Mouse (Mus musculus) limb, embryonic 15.5 days (tissue): ENCODE results near the gene Prph. TPM values are rescaled to one million over a fixed set of nuclear protein-coding genes. Genes with fewer than 3 reads are reported as not detected.
A peak's percentile ranks its signal among the peaks of the same experiment; 100 is the strongest.

Experiments used
- ATAC-seq: fragments of 200-750 bp; cut with Nextera tagmentation; 2 replicates; pipeline ENCODE4 v1.8.0; 2017; ENCODE audit warnings: low read depth, moderate TSS enrichment; ENCODE audit not compliant: insufficient number of reproducible peaks, low FRiP score, low TSS enrichment
- H3K27ac ChIP-seq: fragments of 300-500 bp; sonication (generic); 2 replicates; pipeline ENCODE4 v1.5.1; 2015; ENCODE audit warnings: moderate library complexity, mild to moderate bottlenecking, inconsistent platforms
- H3K27me3 ChIP-seq: fragments of 300-500 bp; sonication (generic); 2 replicates; pipeline ENCODE4 v1.6.1; 2015; ENCODE audit warnings: inconsistent platforms
- H3K36me3 ChIP-seq: fragments of 300-500 bp; sonication (generic); 2 replicates; pipeline ENCODE4 v1.6.1; 2015; ENCODE audit warnings: inconsistent platforms
- H3K4me1 ChIP-seq: fragments of 300-500 bp; sonication (generic); 2 replicates; pipeline ENCODE4 v1.6.1; 2015; ENCODE audit warnings: inconsistent platforms
- H3K4me2 ChIP-seq: fragments of 300-500 bp; sonication (generic); 2 replicates; pipeline ENCODE4 v1.6.1; 2015; ENCODE audit warnings: mild to moderate bottlenecking, inconsistent platforms
- H3K4me3 ChIP-seq: fragments of 300-500 bp; sonication (generic); 2 replicates; pipeline ENCODE4 v1.5.1; 2015; ENCODE audit warnings: mild to moderate bottlenecking, inconsistent platforms
- H3K9ac ChIP-seq: fragments of 300-500 bp; sonication (generic); 2 replicates; pipeline ENCODE4 v1.6.1; 2015; ENCODE audit warnings: inconsistent platforms
- H3K9me3 ChIP-seq: fragments of 300-500 bp; sonication (generic); 2 replicates; pipeline ENCODE4 v1.6.1; 2016; ENCODE audit warnings: inconsistent platforms
- WGBS: fragments of 180-500 bp; shearing (Covaris S2); methylation state at CpG from one replicate; pipeline ENCODE4 v1.1.7; 2015; 5-methylcytosine and 5-hydroxymethylcytosine counted together
- polyA plus RNA-seq: library from polyadenylated mRNA; unstranded; fragments of >200 nt; fragmentation: Nextera tagmentation; extraction: Ambion mirVana; gene quantifications from 2 replicates; pipeline ENCODE4 v1.2.1, GENCODE M21; 2015

Prph gene
- polyA plus RNA-seq, 1 experiment from 2014 or later = 2.4 TPM

GRCm38 (mm10) chr15:99082840-99083239 lies 27.9 kb downstream of the Prph start:
- Histone ChIP-seq H3K4me1 (peaks cover 9% of the 10 kb centered on the region), H3K27me3 (peaks cover 51% of the 10 kb centered on the region), H3K4me3 (no peak overlapping the region), H3K27ac (no peak overlapping the region), H3K9me3 (no peaks in the 10 kb centered on the region), H3K9ac (no peak overlapping the region), H3K36me3 (peaks cover 34% of the 10 kb centered on the region), H3K4me2 (no peak overlapping the region)
- WGBS = 86% methylated on average over 16 of the region's 16 CpGs
- no peak for ATAC-seq

- Histone ChIP-seq H3K9ac (no peak overlapping the region), H3K27me3 (peaks cover 56% of the 10 kb centered on the region), H3K4me1 (peaks cover 13% of the 10 kb centered on the region), H3K27ac (no peak overlapping the region), H3K9me3 (no peaks in the 10 kb centered on the region), H3K4me2 (no peak overlapping the region), H3K4me3 (no peak overlapping the region), H3K36me3 (peaks cover 33% of the 10 kb centered on the region)
- ATAC-seq = no peak
- WGBS = 66% methylated on average over 9 of the region's 9 CpGs
Observed at GRCm38 (mm10) chr15:99083258-99083657, 28.3 kb downstream of the Prph start.

GRCm38 (mm10) chr15:99083867-99084557 lies 29.0 kb downstream of the Prph start:
- no peak overlapping the region for H3K4me2 ChIP-seq
- peaks cover 63% of the 10 kb centered on the region for H3K27me3 ChIP-seq

GRCm38 (mm10) chr15:99084618-99085017 lies 29.6 kb downstream of the Prph start:
- 16% methylated on average over 19 of the region's 19 CpGs for WGBS
- H3K36me3 ChIP-seq = peaks cover 33% of the 10 kb centered on the region
- no peaks in the 10 kb centered on the region for H3K9me3 ChIP-seq
- no peak overlapping the region for H3K4me2 ChIP-seq
- no peak overlapping the region for H3K27ac ChIP-seq
- peaks cover 69% of the 10 kb centered on the region for H3K27me3 ChIP-seq
- no peak overlapping the region for H3K4me3 ChIP-seq
- H3K4me1 ChIP-seq = peaks cover 16% of the 10 kb centered on the region
- ATAC-seq = no peak
- no peak overlapping the region for H3K9ac ChIP-seq

More at GRCm38 (mm10) chr15:99083867-99084557, 29.0 kb downstream of the Prph start:
- no peak overlapping the region for H3K4me3 ChIP-seq
- ATAC-seq = no peak
- H3K9me3 ChIP-seq = no peaks in the 10 kb centered on the region
- peaks cover 14% of the 10 kb centered on the region for H3K4me1 ChIP-seq
- H3K9ac ChIP-seq = no peak overlapping the region
- H3K36me3 ChIP-seq = peaks cover 33% of the 10 kb centered on the region
- H3K27ac ChIP-seq = no peak overlapping the region
- 13% methylated on average over 11 of the region's 11 CpGs for WGBS

- Histone ChIP-seq H3K9me3 (no peaks in the 10 kb centered on the region), H3K27ac (no peak overlapping the region), H3K4me3 (no peak overlapping the region), H3K4me2 (no peak overlapping the region), H3K36me3 (peaks cover 21% of the 10 kb centered on the region), H3K9ac (no peak overlapping the region), H3K27me3 (peaks cover 83% of the 10 kb centered on the region), H3K4me1 (peaks cover 16% of the 10 kb centered on the region)
- 62% methylated on average over 4 of the region's 4 CpGs for WGBS
- ATAC-seq = no peak
Observed at GRCm38 (mm10) chr15:99085997-99086396, 31.0 kb downstream of the Prph start.

GRCm38 (mm10) chr15:99087253-99088075 lies 32.5 kb downstream of the Prph start, which contains the start of gene C1ql4:
TSS of gene C1ql4 (minus strand) at chr15:99087817.
- Histone ChIP-seq H3K4me1 (peaks cover 16% of the 10 kb centered on the region), H3K9ac (no peak within 1 kb of the TSS), H3K36me3 (peaks cover 7% of the 10 kb centered on the region), H3K9me3 (no peaks in the 10 kb centered on the region), H3K4me3 (peak within 1 kb of the TSS; percentile 32), H3K27me3 (peaks cover 95% of the 10 kb centered on the region), H3K4me2 (peak within 1 kb of the TSS; percentile 49), H3K27ac (no peak within 1 kb of the TSS)
- 6% methylated on average over 58 of the region's 60 CpGs for WGBS
- ATAC-seq = no peak

GRCm38 (mm10) chr15:99088292-99088691 lies 33.3 kb downstream of the Prph start:
- no peaks in the 10 kb centered on the region for H3K36me3 ChIP-seq
- ATAC-seq = no peak
- WGBS = under 1% methylated on average over 27 of the region's 27 CpGs
- H3K4me2 ChIP-seq = peak overlapping the region; percentile 49
- H3K4me3 ChIP-seq = peak overlapping the region; percentile 32
- H3K9ac ChIP-seq = no peak overlapping the region
- H3K9me3 ChIP-seq = no peaks in the 10 kb centered on the region
- peaks cover 100% of the 10 kb centered on the region for H3K27me3 ChIP-seq
- H3K4me1 ChIP-seq = peaks cover 19% of the 10 kb centered on the region
- no peak overlapping the region for H3K27ac ChIP-seq

GRCm38 (mm10) chr15:99089069-99089468 lies 34.1 kb downstream of the Prph start:
- no peaks in the 10 kb centered on the region for H3K36me3 ChIP-seq
- peaks cover 27% of the 10 kb centered on the region for H3K4me1 ChIP-seq
- no peak overlapping the region for H3K27ac ChIP-seq
- 18% methylated on average over 14 of the region's 14 CpGs for WGBS
- H3K4me3 ChIP-seq = no peak overlapping the region
- H3K4me2 ChIP-seq = no peak overlapping the region
- H3K9me3 ChIP-seq = no peaks in the 10 kb centered on the region
- H3K9ac ChIP-seq = no peak overlapping the region
- no peak for ATAC-seq
- H3K27me3 ChIP-seq = peaks cover 100% of the 10 kb centered on the region

GRCm38 (mm10) chr15:99092870-99093269 lies 37.9 kb downstream of the Prph start, which contains the start of gene Dnajc22:
TSS of gene Dnajc22 (plus strand) at chr15:99093170.
- Histone ChIP-seq H3K4me2 (peak within 1 kb of the TSS; percentile 65), H3K27ac (no peak within 1 kb of the TSS)

GRCm38 (mm10) chr15:99093291-99094258 lies 38.6 kb downstream of the Prph start:
- Histone ChIP-seq H3K36me3 (no peaks in the 10 kb centered on the region), H3K4me1 (peaks cover 50% of the 10 kb centered on the region), H3K27ac (no peak overlapping the region), H3K4me2 (peak overlapping the region; percentile 65), H3K4me3 (peak overlapping the region; percentile 41), H3K9ac (peak overlapping the region; percentile 14; the same call in 1 of the 2 replicates), H3K27me3 (peaks cover 96% of the 10 kb centered on the region), H3K9me3 (no peaks in the 10 kb centered on the region)
- WGBS = 2% methylated on average over 55 of the region's 56 CpGs
- 0 out of 2 replicates have a peak, but pooled peaks have one; percentile 12 for ATAC-seq

More at GRCm38 (mm10) chr15:99092870-99093269, 37.9 kb downstream of the Prph start, which contains the start of gene Dnajc22:
- 37% methylated on average over 8 of the region's 8 CpGs for WGBS
- peaks cover 50% of the 10 kb centered on the region for H3K4me1 ChIP-seq
- no peak for ATAC-seq
- H3K9me3 ChIP-seq = no peaks in the 10 kb centered on the region
- peaks cover 96% of the 10 kb centered on the region for H3K27me3 ChIP-seq
- H3K36me3 ChIP-seq = no peaks in the 10 kb centered on the region
- H3K4me3 ChIP-seq = peak within 1 kb of the TSS; percentile 41
- H3K9ac ChIP-seq = peak within 1 kb of the TSS; percentile 14; the same call in 1 of the 2 replicates

- Histone ChIP-seq H3K36me3 (no peaks in the 10 kb centered on the region), H3K27ac (no peak overlapping the region), H3K4me3 (no peak overlapping the region), H3K9ac (no peak overlapping the region), H3K4me1 (peaks cover 52% of the 10 kb centered on the region), H3K9me3 (no peaks in the 10 kb centered on the region), H3K27me3 (peaks cover 96% of the 10 kb centered on the region), H3K4me2 (peak overlapping the region; percentile 29; the same call in 1 of the 2 replicates)
- ATAC-seq = no peak
- 1% methylated on average over 27 of the region's 27 CpGs for WGBS
Observed at GRCm38 (mm10) chr15:99094631-99095270, 39.8 kb downstream of the Prph start.
